Mouse (Mus musculus): ENCODE measurements around the gene Yipf2. TPM values are rescaled to one million over a fixed set of nuclear protein-coding genes. Genes with fewer than 3 reads are reported as not detected.

Gene Yipf2
- polyA plus RNA-seq, 1 experiment from 2014 or later: 26.9 TPM

DNA sequence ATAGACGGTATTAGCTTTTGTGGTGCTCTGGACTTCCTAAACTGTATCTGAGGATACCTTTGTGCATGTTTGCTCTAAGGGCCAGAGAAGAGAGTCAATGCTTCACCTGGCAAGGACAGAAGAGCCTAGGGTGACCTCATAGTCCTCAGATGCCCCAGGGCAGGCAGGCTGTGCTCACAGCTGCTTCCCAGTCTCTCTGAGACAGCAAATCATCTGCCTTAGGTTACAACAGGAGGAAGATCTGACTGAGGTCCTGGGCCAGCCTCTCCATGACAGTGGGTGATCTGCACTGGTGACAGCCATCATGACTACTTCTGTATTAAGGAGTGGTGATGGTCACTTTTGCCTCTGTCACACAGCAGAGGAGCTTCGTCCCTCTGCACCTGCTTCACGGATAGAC lies 33.5 kb downstream of the Yipf2 start:
- Histone ChIP-seq H3K36me3 (ENCODE audit: control insufficient read depth, insufficient read depth, low read length) (0 out of 2 replicates have a peak, but pooled peaks cover 6% of the 10 kb centered on the region), H3K4me1 (ENCODE audit: control insufficient read depth, insufficient read depth, low read length) (peaks cover 6% of the 10 kb centered on the region; the same call in 1 of the 2 replicates), H3K9ac (replicated peaks; ENCODE audit: low read depth, low read length) (no peak overlapping the region), H3K27ac (ENCODE audit: low read length) (no peak overlapping the region), H3K9me3 (ENCODE audit: control insufficient read depth, low read depth, low read length) (no peaks in the 10 kb centered on the region), H3K4me3 (ENCODE audit: low read depth, low read length) (no peak overlapping the region), H3K4me2 (replicated peaks; ENCODE audit: low read depth, low read length) (no peak overlapping the region), H3K27me3 (ENCODE audit: control insufficient read depth, insufficient read depth, low read length) (no peaks in the 10 kb centered on the region)
- 98% methylated on average over 3 of the region's 3 CpGs for WGBS
- ATAC-seq (ENCODE audit: insufficient number of reproducible peaks, insufficient read depth, low FRiP score, low read depth): no peak

DNA sequence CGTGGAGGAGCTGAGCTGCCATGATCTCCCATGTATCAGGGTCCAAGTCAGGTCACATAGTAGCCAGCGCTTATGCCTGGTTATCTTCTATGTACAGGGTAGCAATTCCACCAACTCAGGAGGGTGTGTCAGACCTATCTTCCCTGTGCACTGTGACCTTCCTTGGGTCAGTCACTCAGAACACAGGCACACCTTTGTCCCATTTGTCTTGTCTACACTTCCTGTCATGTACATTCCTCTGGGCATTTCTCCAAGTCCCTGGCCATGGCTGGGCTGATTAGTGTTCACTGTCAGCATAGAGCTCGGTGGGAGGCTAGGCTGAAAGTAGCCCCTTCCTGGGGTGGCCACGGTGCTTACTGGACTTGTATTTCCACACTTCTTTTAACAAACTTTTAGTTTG lies 34.3 kb downstream of the Yipf2 start:
- H3K27ac ChIP-seq (ENCODE audit: low read length): no peak overlapping the region
- peak; percentile 75; the same call in 1 of the 2 replicates for ATAC-seq (ENCODE audit: insufficient number of reproducible peaks, insufficient read depth, low FRiP score, low read depth)
- 70% methylated on average over 4 of the region's 4 CpGs for WGBS

DNA sequence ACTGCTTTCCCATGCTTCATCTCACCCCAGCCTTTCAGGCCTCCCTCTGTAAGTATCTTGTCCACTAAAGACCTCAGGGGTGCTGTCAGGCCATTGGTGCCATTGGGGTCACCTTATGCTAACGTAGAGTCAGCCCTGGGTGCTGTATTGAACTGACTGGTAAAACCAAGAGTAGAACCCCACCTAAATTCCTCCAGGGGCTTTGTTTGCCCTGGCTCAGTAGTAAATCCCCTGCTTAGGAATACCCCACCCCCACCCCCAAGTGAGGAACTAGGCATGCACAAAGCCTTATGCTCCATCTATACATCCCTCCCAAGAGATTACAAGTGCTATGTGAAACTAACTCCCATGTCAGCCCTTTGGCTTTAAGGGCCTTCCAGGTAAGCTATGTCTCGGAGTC lies 35.1 kb downstream of the Yipf2 start:
- no peak for ATAC-seq (ENCODE audit: insufficient number of reproducible peaks, insufficient read depth, low FRiP score, low read depth)
- Histone ChIP-seq H3K9me3 (ENCODE audit: control insufficient read depth, low read depth, low read length) (no peaks in the 10 kb centered on the region), H3K27me3 (ENCODE audit: control insufficient read depth, insufficient read depth, low read length) (no peaks in the 10 kb centered on the region), H3K9ac (replicated peaks; ENCODE audit: low read depth, low read length) (no peak overlapping the region), H3K27ac (ENCODE audit: low read length) (no peak overlapping the region; the same call in 1 of the 2 replicates), H3K4me3 (ENCODE audit: low read depth, low read length) (no peak overlapping the region), H3K4me2 (replicated peaks; ENCODE audit: low read depth, low read length) (no peak overlapping the region), H3K36me3 (ENCODE audit: control insufficient read depth, insufficient read depth, low read length) (peaks cover 12% of the 10 kb centered on the region; the same call in 1 of the 2 replicates), H3K4me1 (ENCODE audit: control insufficient read depth, insufficient read depth, low read length) (peaks cover 6% of the 10 kb centered on the region; the same call in 1 of the 2 replicates)
- 72% methylated on average over 2 of the region's 2 CpGs for WGBS

More for the DNA sequence above, 34.3 kb downstream of the Yipf2 start:
- Histone ChIP-seq H3K9ac (replicated peaks; ENCODE audit: low read depth, low read length) (no peak overlapping the region), H3K4me3 (ENCODE audit: low read depth, low read length) (no peak overlapping the region), H3K9me3 (ENCODE audit: control insufficient read depth, low read depth, low read length) (no peaks in the 10 kb centered on the region), H3K4me2 (replicated peaks; ENCODE audit: low read depth, low read length) (no peak overlapping the region), H3K4me1 (ENCODE audit: control insufficient read depth, insufficient read depth, low read length) (peaks cover 6% of the 10 kb centered on the region; the same call in 1 of the 2 replicates), H3K36me3 (ENCODE audit: control insufficient read depth, insufficient read depth, low read length) (peaks cover 8% of the 10 kb centered on the region; the same call in 1 of the 2 replicates), H3K27me3 (ENCODE audit: control insufficient read depth, insufficient read depth, low read length) (no peaks in the 10 kb centered on the region)

DNA sequence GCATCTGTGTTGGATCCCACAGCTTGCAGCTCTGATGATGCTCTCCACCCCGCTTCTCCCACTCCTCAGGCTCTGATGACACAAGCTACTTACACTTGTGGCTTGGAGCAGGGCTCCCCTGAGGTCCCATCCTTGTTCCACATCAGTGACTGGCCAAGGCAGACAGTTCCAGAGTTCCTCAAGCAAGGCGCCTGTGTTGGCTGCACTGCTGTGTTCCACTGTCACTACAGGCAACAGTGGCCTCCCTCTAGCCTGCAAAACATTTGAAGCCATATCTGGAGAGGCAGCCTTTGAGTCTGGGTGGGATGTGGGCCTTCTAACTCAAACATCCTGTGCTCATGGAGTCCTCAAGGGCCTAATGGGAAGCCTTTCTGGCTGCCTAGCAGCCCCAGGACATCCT lies 35.6 kb downstream of the Yipf2 start:
- Histone ChIP-seq H3K27me3 (ENCODE audit: control insufficient read depth, insufficient read depth, low read length) (no peaks in the 10 kb centered on the region), H3K4me2 (replicated peaks; ENCODE audit: low read depth, low read length) (no peak overlapping the region), H3K36me3 (ENCODE audit: control insufficient read depth, insufficient read depth, low read length) (peaks cover 12% of the 10 kb centered on the region; the same call in 1 of the 2 replicates), H3K9me3 (ENCODE audit: control insufficient read depth, low read depth, low read length) (no peaks in the 10 kb centered on the region), H3K4me1 (ENCODE audit: control insufficient read depth, insufficient read depth, low read length) (peaks cover 6% of the 10 kb centered on the region; the same call in 1 of the 2 replicates), H3K27ac (ENCODE audit: low read length) (no peak overlapping the region; the same call in 1 of the 2 replicates), H3K9ac (replicated peaks; ENCODE audit: low read depth, low read length) (no peak overlapping the region), H3K4me3 (ENCODE audit: low read depth, low read length) (no peak overlapping the region)
- ATAC-seq (ENCODE audit: insufficient number of reproducible peaks, insufficient read depth, low FRiP score, low read depth): no peak
- WGBS: 90% methylated on average over 2 of the region's 2 CpGs

DNA sequence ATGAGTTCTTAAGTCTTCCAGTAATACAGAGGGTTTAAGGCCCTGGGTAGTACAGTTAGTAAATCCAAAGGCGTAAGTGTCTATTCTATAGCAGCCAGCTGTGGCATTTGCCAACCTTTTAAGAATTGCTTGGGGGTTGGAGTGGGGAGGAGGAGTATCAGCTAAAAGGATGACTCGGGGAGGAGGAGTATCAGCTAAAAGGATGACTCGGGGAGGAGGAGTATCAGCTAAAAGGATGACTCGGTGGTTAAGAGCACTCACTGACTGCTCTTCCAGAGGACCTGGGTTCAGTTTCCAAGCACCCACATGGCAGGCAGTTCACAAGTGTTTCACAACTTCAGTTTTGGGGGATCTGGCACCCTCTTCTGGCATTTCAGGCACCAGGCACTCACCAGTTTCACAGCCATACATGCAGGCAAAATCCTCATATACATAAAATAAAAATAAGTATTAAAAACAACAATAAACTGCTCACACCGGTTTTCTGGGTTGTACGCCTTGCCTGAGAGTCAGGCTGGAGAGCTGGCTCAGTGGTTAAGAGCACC lies 37.4 kb downstream of the Yipf2 start:
- Histone ChIP-seq H3K27ac (ENCODE audit: low read length) (no peak overlapping the region), H3K4me1 (ENCODE audit: control insufficient read depth, insufficient read depth, low read length) (peaks cover 6% of the 10 kb centered on the region; the same call in 1 of the 2 replicates), H3K9ac (replicated peaks; ENCODE audit: low read depth, low read length) (no peak overlapping the region), H3K4me3 (ENCODE audit: low read depth, low read length) (no peak overlapping the region), H3K9me3 (ENCODE audit: control insufficient read depth, low read depth, low read length) (no peaks in the 10 kb centered on the region), H3K4me2 (replicated peaks; ENCODE audit: low read depth, low read length) (no peak overlapping the region), H3K36me3 (ENCODE audit: control insufficient read depth, insufficient read depth, low read length) (peaks cover 12% of the 10 kb centered on the region), H3K27me3 (ENCODE audit: control insufficient read depth, insufficient read depth, low read length) (no peaks in the 10 kb centered on the region)
- no peak for ATAC-seq (ENCODE audit: insufficient number of reproducible peaks, insufficient read depth, low FRiP score, low read depth)
- 85% methylated on average over 6 of the region's 6 CpGs for WGBS

DNA sequence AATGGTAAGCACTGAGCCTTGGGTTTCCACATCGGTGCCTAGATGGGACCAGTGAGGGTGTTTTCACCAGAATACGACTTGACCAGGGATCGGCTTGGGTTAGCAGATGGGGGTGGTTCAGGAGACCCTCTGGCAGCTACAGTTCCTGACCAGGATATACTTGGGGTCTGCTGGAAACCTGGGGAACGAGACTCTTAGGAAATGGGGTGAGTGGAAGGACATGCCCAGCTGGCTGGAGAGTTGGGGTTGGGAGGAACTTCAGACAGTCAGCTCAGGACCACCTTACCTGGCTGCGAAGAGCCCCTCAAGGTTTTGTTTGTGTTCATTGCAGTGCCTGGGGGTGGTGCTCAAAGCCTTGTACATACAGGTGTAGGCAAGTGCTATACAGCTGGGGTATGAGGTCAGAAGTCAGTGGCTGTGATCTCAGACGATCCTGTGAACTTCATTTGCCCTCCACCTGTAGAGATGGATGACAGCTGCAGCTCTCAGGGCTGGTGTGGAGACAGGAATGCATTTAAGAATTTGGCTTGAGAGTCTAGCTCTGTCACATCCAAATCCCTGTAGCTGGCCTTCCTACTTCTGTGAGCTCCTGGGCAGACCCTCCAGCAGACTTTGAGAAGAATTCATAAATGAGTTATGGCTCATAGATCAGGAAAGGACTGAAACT lies 38.9 kb downstream of the Yipf2 start:
- Histone ChIP-seq H3K4me2 (replicated peaks; ENCODE audit: low read depth, low read length) (no peak overlapping the region), H3K27me3 (ENCODE audit: control insufficient read depth, insufficient read depth, low read length) (no peaks in the 10 kb centered on the region), H3K4me3 (ENCODE audit: low read depth, low read length) (no peak overlapping the region), H3K9ac (replicated peaks; ENCODE audit: low read depth, low read length) (no peak overlapping the region), H3K27ac (ENCODE audit: low read length) (no peak overlapping the region), H3K36me3 (ENCODE audit: control insufficient read depth, insufficient read depth, low read length) (peaks cover 21% of the 10 kb centered on the region), H3K4me1 (ENCODE audit: control insufficient read depth, insufficient read depth, low read length) (peaks cover 10% of the 10 kb centered on the region), H3K9me3 (ENCODE audit: control insufficient read depth, low read depth, low read length) (no peaks in the 10 kb centered on the region)
- 77% methylated on average over 6 of the region's 6 CpGs for WGBS
- no peak for ATAC-seq (ENCODE audit: insufficient number of reproducible peaks, insufficient read depth, low FRiP score, low read depth)

DNA sequence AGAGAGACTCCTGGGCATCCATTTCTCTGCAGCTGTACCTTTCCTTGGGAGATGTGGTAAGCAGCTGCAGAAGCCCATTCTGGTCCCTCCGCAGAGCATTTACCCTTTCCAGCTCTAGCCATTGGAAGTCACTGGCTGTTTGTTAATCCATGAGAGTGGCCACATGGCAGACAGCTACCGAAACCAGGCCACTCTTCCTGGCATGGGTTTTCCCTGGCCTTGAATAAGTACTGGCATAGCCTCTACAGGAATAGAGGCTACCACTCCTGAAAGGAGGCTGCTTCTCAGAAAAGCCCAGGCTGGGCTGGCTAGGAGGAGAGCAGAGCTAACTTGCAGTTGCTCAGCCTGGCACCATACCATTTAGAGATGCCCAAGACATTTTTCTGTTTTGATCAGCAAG lies 41.6 kb downstream of the Yipf2 start:
- peaks cover 23% of the 10 kb centered on the region for H3K36me3 ChIP-seq (ENCODE audit: control insufficient read depth, insufficient read depth, low read length)
- no peak overlapping the region for H3K4me2 ChIP-seq (replicated peaks; ENCODE audit: low read depth, low read length)
- H3K9ac ChIP-seq (replicated peaks; ENCODE audit: low read depth, low read length): no peak overlapping the region
- no peaks in the 10 kb centered on the region for H3K27me3 ChIP-seq (ENCODE audit: control insufficient read depth, insufficient read depth, low read length)
- H3K4me1 ChIP-seq (ENCODE audit: control insufficient read depth, insufficient read depth, low read length): peaks cover 13% of the 10 kb centered on the region
- 96% methylated on average over 2 of the region's 2 CpGs for WGBS
- H3K27ac ChIP-seq (ENCODE audit: low read length): no peak overlapping the region
- no peak overlapping the region for H3K4me3 ChIP-seq (ENCODE audit: low read depth, low read length)
- no peaks in the 10 kb centered on the region for H3K9me3 ChIP-seq (ENCODE audit: control insufficient read depth, low read depth, low read length)
- ATAC-seq (ENCODE audit: insufficient number of reproducible peaks, insufficient read depth, low FRiP score, low read depth): no peak

DNA sequence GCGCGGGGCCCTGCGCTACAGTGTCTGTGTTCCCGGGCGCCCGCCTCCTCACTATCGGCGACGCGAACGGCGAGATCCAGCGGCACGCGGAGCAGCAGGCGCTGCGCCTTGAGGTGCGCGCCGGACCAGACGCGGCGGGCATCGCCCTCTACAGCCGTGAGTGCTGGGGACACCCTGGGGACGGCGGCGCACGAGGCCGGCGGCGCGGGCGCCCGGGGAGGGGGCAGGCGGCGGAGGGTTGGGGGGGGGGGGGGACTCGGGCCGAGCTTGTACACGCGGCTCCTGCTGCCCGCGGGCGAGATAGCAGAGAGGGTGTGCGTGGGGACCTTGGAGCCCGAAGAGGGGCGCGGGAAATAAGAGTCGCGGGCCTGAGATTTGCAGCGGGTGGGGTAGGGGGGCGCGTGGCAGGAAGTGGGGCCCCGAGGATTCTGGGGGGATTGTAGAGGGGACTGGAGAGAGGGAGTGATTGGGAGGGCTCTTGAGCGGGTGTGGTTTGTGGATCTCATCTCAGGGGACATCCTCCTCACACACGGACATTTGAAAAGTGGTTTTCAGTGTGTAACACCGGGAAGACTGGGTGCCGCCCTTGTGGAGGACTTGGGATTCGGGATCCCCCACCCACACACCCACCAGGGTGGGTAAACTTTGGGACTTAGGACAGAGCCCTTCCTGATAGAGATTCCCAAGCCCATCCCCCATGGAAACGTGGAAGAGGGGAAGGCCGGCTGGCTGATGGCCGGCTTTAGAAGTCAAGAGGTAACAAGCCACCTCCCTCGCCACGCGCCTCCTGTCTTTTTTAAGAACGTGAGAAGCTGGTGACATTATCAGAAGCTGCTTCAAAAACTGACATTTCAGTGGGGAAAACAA lies 45.3 kb downstream of the Yipf2 start:
- Histone ChIP-seq H3K9me3 (ENCODE audit: control insufficient read depth, low read depth, low read length) (no peaks in the 10 kb centered on the region), H3K4me1 (ENCODE audit: control insufficient read depth, insufficient read depth, low read length) (peaks cover 25% of the 10 kb centered on the region), H3K36me3 (ENCODE audit: control insufficient read depth, insufficient read depth, low read length) (peaks cover 16% of the 10 kb centered on the region; the same call in 1 of the 2 replicates), H3K9ac (replicated peaks; ENCODE audit: low read depth, low read length) (peak overlapping the region; percentile 93), H3K4me3 (ENCODE audit: low read depth, low read length) (peak overlapping the region; percentile 73), H3K27ac (ENCODE audit: low read length) (peak overlapping the region; percentile 98), H3K27me3 (ENCODE audit: control insufficient read depth, insufficient read depth, low read length) (no peaks in the 10 kb centered on the region), H3K4me2 (replicated peaks; ENCODE audit: low read depth, low read length) (peak overlapping the region; percentile 68)
- peak; percentile 15 for ATAC-seq (ENCODE audit: insufficient number of reproducible peaks, insufficient read depth, low FRiP score, low read depth)
- WGBS: 0% methylated on average over 54 of the region's 66 CpGs
